Mouse (Mus musculus): ENCODE data around the gene Trmt61a. TPM values are rescaled to one million over a fixed set of nuclear protein-coding genes. Genes with fewer than 3 reads are reported as not detected.

Trmt61a gene
- polyA plus RNA-seq, 1 experiment from 2014 or later: 6.0 TPM

GRCm38 (mm10) chr12:111663228-111664143 lies 14.4 kb upstream of the Trmt61a start:
- Histone ChIP-seq H3K9ac (ENCODE audit: low read length) (no peak overlapping the region; the same call in 1 of the 2 replicates), H3K4me2 (no peak overlapping the region), H3K4me3 (ENCODE audit: low read depth, low read length) (no peak overlapping the region), H3K27ac (ENCODE audit: low read depth, low read length) (no peak overlapping the region; the same call in 1 of the 2 replicates), H3K9me3 (ENCODE audit: control insufficient read depth, low read length) (no peaks in the 10 kb centered on the region), H3K4me1 (ENCODE audit: control insufficient read depth, insufficient read depth, low read length) (peaks cover 10% of the 10 kb centered on the region), H3K36me3 (ENCODE audit: control insufficient read depth, insufficient read depth, low read length) (no peaks in the 10 kb centered on the region; the same call in 1 of the 2 replicates), H3K27me3 (ENCODE audit: control insufficient read depth, insufficient read depth, low read length) (no peaks in the 10 kb centered on the region)
- 74% methylated on average over 17 of the region's 17 CpGs for WGBS
- DNase-seq (ENCODE audit: low spot score, missing footprints): no peak
- no peak for ATAC-seq (ENCODE audit: low FRiP score)

- no peak overlapping the region for H3K4me3 ChIP-seq (ENCODE audit: low read depth, low read length)
- ATAC-seq (ENCODE audit: low FRiP score): peak; percentile 18; the same call in 1 of the 2 replicates
- 35% methylated on average over 6 of the region's 6 CpGs for whole genome bisulfite sequencing
- no peaks in the 10 kb centered on the region for H3K27me3 ChIP-seq (ENCODE audit: control insufficient read depth, insufficient read depth, low read length)
- H3K4me1 ChIP-seq (ENCODE audit: control insufficient read depth, insufficient read depth, low read length): peaks cover 17% of the 10 kb centered on the region
- no peak overlapping the region; the same call in 1 of the 2 replicates for H3K9ac ChIP-seq (ENCODE audit: low read length)
- H3K27ac ChIP-seq (ENCODE audit: low read depth, low read length): no peak overlapping the region; the same call in 1 of the 2 replicates
- H3K9me3 ChIP-seq (ENCODE audit: control insufficient read depth, low read length): no peaks in the 10 kb centered on the region
- H3K36me3 ChIP-seq (ENCODE audit: control insufficient read depth, insufficient read depth, low read length): no peaks in the 10 kb centered on the region; the same call in 1 of the 2 replicates
- peak; percentile 90 for DNase-seq (ENCODE audit: low spot score, missing footprints)
- H3K4me2 ChIP-seq: no peak overlapping the region
Observed at GRCm38 (mm10) chr12:111664144-111664634, 13.7 kb upstream of the Trmt61a start.

DNA sequence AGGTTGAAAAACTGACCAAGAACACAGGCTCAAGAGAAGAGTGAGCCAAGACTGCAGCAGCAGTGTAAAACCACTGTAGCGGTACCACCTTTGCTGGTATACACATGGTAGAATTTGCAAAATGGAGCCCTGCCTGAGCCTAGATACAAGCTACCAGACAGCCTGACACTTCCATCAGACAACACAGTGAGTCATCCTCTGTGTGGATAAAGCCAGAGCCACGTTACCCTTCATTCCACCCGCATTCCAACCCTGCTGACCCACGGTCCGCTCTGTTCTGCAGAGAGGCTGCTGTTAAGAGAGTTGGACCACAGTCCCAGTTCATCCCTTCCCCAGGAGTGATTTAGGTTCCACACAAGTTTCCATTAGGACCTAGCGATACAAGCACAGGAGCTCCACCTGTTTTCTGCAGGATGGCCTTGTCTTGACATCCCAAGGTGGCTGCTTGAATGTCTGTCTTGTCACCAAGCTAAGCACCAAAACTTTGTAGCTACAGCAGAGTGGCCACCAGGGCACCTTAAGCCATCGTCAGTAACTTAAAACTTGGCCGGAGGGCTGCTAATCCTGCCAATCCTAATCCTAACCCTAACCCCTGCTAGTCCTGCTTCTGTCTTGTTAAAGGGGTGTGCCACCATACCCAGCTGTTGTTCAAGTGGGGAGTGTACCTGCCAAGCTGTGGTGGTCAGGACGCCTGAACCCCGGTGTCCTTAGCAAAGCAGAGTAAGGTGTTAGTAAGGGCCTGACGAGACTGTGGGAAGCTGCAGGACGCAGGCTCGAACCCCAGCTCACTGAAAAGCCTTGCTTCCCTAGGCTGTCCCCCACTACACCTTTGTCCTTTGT lies 12.6 kb upstream of the Trmt61a start:
- ATAC-seq (ENCODE audit: low FRiP score) (no peak), DNase-seq (ENCODE audit: low spot score, missing footprints) (no peak)
- H3K9me3 ChIP-seq (ENCODE audit: control insufficient read depth, low read length): no peaks in the 10 kb centered on the region
- H3K36me3 ChIP-seq (ENCODE audit: control insufficient read depth, insufficient read depth, low read length): peaks cover 9% of the 10 kb centered on the region; the same call in 1 of the 2 replicates
- H3K27ac ChIP-seq (ENCODE audit: low read depth, low read length): no peak overlapping the region
- H3K4me3 ChIP-seq (ENCODE audit: low read depth, low read length): no peak overlapping the region
- no peak overlapping the region for H3K4me2 ChIP-seq
- 84% methylated on average over 13 of the region's 13 CpGs for WGBS
- no peaks in the 10 kb centered on the region for H3K27me3 ChIP-seq (ENCODE audit: control insufficient read depth, insufficient read depth, low read length)
- H3K4me1 ChIP-seq (ENCODE audit: control insufficient read depth, insufficient read depth, low read length): peaks cover 27% of the 10 kb centered on the region
- no peak overlapping the region for H3K9ac ChIP-seq (ENCODE audit: low read length)

DNA sequence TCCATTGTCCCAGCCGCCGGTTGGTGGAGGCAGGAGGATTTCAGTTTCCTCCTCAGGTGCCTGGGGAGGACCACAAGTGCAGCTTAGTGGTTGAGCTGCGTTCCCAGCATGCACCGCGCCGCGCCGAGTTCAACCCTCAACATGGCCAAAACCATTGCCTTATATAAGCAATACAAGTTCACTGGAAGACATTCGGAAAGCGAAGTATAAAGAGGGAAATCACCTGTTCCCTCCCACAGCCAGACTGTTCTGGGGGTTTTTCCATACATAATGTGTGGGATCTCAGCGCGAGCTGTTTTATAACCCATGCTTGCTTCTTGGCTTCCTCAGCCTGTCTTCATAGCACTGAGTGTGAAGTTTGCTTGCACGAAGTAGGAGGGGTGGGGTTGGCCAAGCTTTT lies 11.5 kb upstream of the Trmt61a start:
- 79% methylated on average over 13 of the region's 13 CpGs for WGBS
- H3K36me3 ChIP-seq (ENCODE audit: control insufficient read depth, insufficient read depth, low read length): peaks cover 12% of the 10 kb centered on the region; the same call in 1 of the 2 replicates
- H3K4me2 ChIP-seq: no peak overlapping the region
- no peaks in the 10 kb centered on the region for H3K27me3 ChIP-seq (ENCODE audit: control insufficient read depth, insufficient read depth, low read length)
- no peak overlapping the region for H3K9ac ChIP-seq (ENCODE audit: low read length)
- no peak overlapping the region for H3K27ac ChIP-seq (ENCODE audit: low read depth, low read length)
- H3K9me3 ChIP-seq (ENCODE audit: control insufficient read depth, low read length): no peaks in the 10 kb centered on the region
- H3K4me3 ChIP-seq (ENCODE audit: low read depth, low read length): no peak overlapping the region
- peaks cover 27% of the 10 kb centered on the region for H3K4me1 ChIP-seq (ENCODE audit: control insufficient read depth, insufficient read depth, low read length)
- DNase-seq (ENCODE audit: low spot score, missing footprints): no peak
- no peak for ATAC-seq (ENCODE audit: low FRiP score)

GRCm38 (mm10) chr12:111667421-111667820 lies 10.5 kb upstream of the Trmt61a start:
- Histone ChIP-seq H3K4me1 (ENCODE audit: control insufficient read depth, insufficient read depth, low read length) (peaks cover 30% of the 10 kb centered on the region), H3K4me2 (no peak overlapping the region), H3K9ac (ENCODE audit: low read length) (no peak overlapping the region), H3K36me3 (ENCODE audit: control insufficient read depth, insufficient read depth, low read length) (peaks cover 12% of the 10 kb centered on the region; the same call in 1 of the 2 replicates), H3K4me3 (ENCODE audit: low read depth, low read length) (no peak overlapping the region), H3K9me3 (ENCODE audit: control insufficient read depth, low read length) (no peaks in the 10 kb centered on the region), H3K27me3 (ENCODE audit: control insufficient read depth, insufficient read depth, low read length) (no peaks in the 10 kb centered on the region), H3K27ac (ENCODE audit: low read depth, low read length) (no peak overlapping the region)
- 90% methylated on average over 5 of the region's 5 CpGs for WGBS
- DNase-seq (ENCODE audit: low spot score, missing footprints) (no peak), ATAC-seq (ENCODE audit: low FRiP score) (no peak)

- H3K27ac ChIP-seq (ENCODE audit: low read depth, low read length): peak overlapping the region; percentile 86
- H3K9me3 ChIP-seq (ENCODE audit: control insufficient read depth, low read length): no peaks in the 10 kb centered on the region
- peak; percentile 99 for DNase-seq (ENCODE audit: low spot score, missing footprints)
- peak; percentile 53 for ATAC-seq (ENCODE audit: low FRiP score)
- peak overlapping the region; percentile 97 for H3K9ac ChIP-seq (ENCODE audit: low read length)
- peaks cover 12% of the 10 kb centered on the region; the same call in 1 of the 2 replicates for H3K36me3 ChIP-seq (ENCODE audit: control insufficient read depth, insufficient read depth, low read length)
- peak overlapping the region; percentile 61 for H3K4me2 ChIP-seq
- H3K4me3 ChIP-seq (ENCODE audit: low read depth, low read length): peak overlapping the region; percentile 91
- 0% methylated on average over 8 of the region's 8 CpGs for WGBS
- H3K4me1 ChIP-seq (ENCODE audit: control insufficient read depth, insufficient read depth, low read length): peaks cover 36% of the 10 kb centered on the region
- peaks cover under 1% of the 10 kb centered on the region; the same call in 1 of the 2 replicates for H3K27me3 ChIP-seq (ENCODE audit: control insufficient read depth, insufficient read depth, low read length)
Observed at GRCm38 (mm10) chr12:111668457-111668912, 9.4 kb upstream of the Trmt61a start.

DNA sequence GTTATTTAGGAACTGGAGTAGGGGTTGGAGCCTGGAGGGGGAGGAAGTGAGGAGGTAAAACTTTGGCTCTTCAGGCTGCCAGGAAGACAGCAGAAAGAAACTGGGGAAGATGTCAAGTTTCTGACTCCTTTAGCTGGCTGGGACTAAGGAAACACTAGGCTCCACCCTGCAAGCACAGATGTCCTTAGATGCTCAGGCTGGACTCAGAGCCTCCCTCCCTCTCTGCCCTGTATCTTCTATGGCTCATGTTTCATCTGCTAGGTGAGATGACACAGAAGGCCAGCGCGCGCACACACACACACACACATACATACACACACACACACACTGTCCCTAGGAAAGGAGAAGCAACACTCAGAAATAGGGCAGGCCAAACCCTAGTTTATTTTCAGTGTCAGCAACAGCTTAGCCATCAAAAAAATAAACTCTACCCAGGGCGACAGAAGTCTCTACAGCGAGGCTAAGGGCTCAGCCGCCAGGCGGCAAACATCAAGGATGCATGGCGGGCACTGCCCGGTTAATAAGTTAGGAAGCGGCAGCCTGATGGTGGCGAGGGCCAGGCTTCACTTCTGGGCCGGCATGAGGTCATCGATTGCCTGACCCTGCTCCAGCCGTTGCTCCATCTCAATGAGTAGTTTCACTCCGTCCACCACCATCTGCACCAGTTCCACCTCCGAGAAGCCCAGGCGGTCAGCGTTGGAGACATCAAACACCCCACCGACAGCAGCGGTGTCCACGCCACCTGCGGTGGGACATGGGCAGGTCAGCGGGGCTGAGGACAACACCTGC lies 8.7 kb upstream of the Trmt61a start:
- peak; percentile 91 for DNase-seq (ENCODE audit: low spot score, missing footprints)
- Histone ChIP-seq H3K4me1 (ENCODE audit: control insufficient read depth, insufficient read depth, low read length) (peaks cover 29% of the 10 kb centered on the region), H3K36me3 (ENCODE audit: control insufficient read depth, insufficient read depth, low read length) (peaks cover 12% of the 10 kb centered on the region; the same call in 1 of the 2 replicates)

GRCm38 (mm10) chr12:111669961-111670360 lies 7.9 kb upstream of the Trmt61a start:
- peaks cover 6% of the 10 kb centered on the region for H3K27me3 ChIP-seq (ENCODE audit: control insufficient read depth, insufficient read depth, low read length)
- WGBS: 39% methylated on average over 8 of the region's 8 CpGs
- H3K4me2 ChIP-seq: peak overlapping the region; percentile 61
- H3K9ac ChIP-seq (ENCODE audit: low read length): peak overlapping the region; percentile 97
- peaks cover 28% of the 10 kb centered on the region for H3K4me1 ChIP-seq (ENCODE audit: control insufficient read depth, insufficient read depth, low read length)
- H3K4me3 ChIP-seq (ENCODE audit: low read depth, low read length): peak overlapping the region; percentile 91
- ATAC-seq (ENCODE audit: low FRiP score): no peak
- H3K27ac ChIP-seq (ENCODE audit: low read depth, low read length): peak overlapping the region; percentile 86; the same call in 1 of the 2 replicates
- peak; percentile 87 for DNase-seq (ENCODE audit: low spot score, missing footprints)
- no peaks in the 10 kb centered on the region for H3K9me3 ChIP-seq (ENCODE audit: control insufficient read depth, low read length)
- peaks cover 12% of the 10 kb centered on the region; the same call in 1 of the 2 replicates for H3K36me3 ChIP-seq (ENCODE audit: control insufficient read depth, insufficient read depth, low read length)

More for the DNA sequence above, 8.7 kb upstream of the Trmt61a start:
- no peak for ATAC-seq (ENCODE audit: low FRiP score)
- Histone ChIP-seq H3K4me2 (peak overlapping the region; percentile 61), H3K4me3 (ENCODE audit: low read depth, low read length) (peak overlapping the region; percentile 91), H3K9me3 (ENCODE audit: control insufficient read depth, low read length) (no peaks in the 10 kb centered on the region), H3K27me3 (ENCODE audit: control insufficient read depth, insufficient read depth, low read length) (peaks cover 6% of the 10 kb centered on the region), H3K9ac (ENCODE audit: low read length) (peak overlapping the region; percentile 97), H3K27ac (ENCODE audit: low read depth, low read length) (peak overlapping the region; percentile 86)
- 55% methylated on average over 23 of the region's 23 CpGs for WGBS
